Mouse (Mus musculus): ENCODE measurements around the gene Pgghg.
A peak's percentile ranks its signal among the peaks of the same experiment; 100 is the strongest.

Pgghg gene

DNA sequence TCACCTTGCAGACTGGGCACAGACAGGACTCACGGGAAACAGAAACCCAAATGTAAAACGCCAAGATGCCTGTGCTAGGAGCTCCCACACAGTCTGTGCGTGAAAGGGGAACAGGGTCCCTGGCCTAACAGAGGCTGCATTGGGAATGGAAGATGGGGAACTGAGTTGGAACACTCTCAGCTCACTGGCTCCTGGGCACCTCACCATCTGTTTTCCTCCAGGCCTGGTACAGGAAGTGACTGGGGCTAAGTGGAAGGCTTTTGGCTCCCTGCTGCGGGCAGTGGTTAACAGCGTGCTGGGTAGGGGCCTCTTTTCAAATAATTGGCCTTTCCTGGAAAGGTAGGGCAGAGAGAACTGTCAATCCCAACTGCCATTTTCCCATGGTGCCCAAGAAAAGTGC, 49.4 kb downstream of the Pgghg start:
- no peak for DNase-seq (ENCODE audit: low read depth, low spot score)

DNA sequence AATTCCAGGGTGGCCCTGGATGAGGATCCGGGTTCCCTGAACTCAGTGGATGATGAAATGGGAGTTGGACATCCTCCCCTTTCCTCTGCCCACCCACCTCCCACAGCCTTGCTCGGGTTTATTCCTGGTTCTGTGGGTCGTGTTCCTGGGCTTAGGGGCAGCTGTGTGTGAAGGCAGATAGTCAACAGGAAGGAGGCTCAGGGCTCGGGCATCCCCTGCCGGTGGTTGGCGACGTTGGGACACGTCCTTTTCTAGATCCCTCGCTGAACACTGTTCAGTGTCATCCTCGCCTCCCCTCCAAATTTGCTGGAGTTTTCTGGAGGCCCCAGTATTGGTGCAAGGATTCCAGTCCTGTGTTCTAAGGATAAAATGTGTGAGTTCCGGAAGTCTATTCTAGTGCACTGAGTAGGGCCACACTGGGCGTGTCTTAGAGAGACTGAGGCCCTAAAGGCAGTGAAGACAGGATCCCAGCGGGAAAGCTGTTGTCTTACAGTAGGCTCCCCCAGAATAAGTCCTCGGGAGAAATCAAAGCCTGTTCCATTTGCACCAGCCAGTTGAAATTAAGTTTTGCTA, 50.0 kb downstream of the Pgghg start:
- peak; percentile 47 for DNase-seq (ENCODE audit: low read depth, low spot score)
